Mouse (Mus musculus): ENCODE measurements around the gene Npepps. TPM values are rescaled to one million over a fixed set of nuclear protein-coding genes. Genes with fewer than 3 reads are reported as not detected.

The Npepps gene
- total and polyA plus RNA-seq, 2 experiments from 2014 or later = 52.5 to 109 TPM

DNA sequence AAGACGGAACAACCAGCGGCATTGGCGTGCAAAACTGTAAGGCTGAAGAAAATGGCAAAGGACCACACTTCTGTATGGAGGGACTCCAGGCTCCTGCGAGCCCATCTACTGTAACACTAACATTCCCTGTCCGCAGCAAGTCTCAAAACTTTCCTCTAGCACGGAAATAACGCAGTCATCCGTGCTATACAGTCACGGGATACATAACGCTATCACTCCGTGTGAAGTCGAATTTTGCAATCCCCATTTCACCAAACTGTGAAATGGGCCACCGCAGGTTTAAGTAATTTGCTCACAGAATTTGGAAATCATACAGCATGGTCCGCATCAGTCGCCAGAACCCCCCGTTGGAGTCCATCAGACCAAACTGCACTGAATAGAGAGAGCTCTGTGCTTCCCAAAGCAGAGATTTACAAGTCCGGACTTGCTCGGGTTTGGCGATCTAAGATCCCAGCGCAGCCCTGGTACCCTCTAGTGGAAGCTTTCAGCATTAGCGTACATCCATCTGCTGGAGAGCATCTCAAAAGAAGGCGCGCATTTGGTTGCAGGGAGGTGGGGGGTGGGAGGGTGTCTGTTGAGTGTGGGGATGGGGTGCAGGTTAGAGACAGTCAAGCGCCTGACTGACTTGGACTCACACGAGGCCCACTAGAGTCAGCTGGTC lies 29.6 kb upstream of the Npepps start:
- H3K9ac ChIP-seq (replicated peaks; ENCODE audit: low read length, poor library complexity, severe bottlenecking) = peak overlapping the region; percentile 5; the same call in 1 of the 2 replicates
- H3K36me3 ChIP-seq (ENCODE audit: insufficient read depth, low read length) = no peaks in the 10 kb centered on the region
- H3K27ac ChIP-seq (ENCODE audit: low read depth, low read length) = no peak overlapping the region
- DNase-seq (ENCODE audit: low spot score) (peak; percentile 90), ATAC-seq (ENCODE audit: low FRiP score) (peak; percentile 62; the same call in 1 of the 2 replicates)
- H3K4me1 ChIP-seq (ENCODE audit: insufficient read depth, low read length) = peaks cover 12% of the 10 kb centered on the region
- no peaks in the 10 kb centered on the region for H3K27me3 ChIP-seq (ENCODE audit: insufficient read depth, low read length)
- under 1% methylated on average over 25 of the region's 25 CpGs for WGBS
- H3K4me2 ChIP-seq (ENCODE audit: low read depth, low read length, poor library complexity, severe bottlenecking) = peak overlapping the region; percentile 56
- H3K9me3 ChIP-seq (ENCODE audit: low read length) = no peaks in the 10 kb centered on the region
- peak overlapping the region; percentile 33 for H3K4me3 ChIP-seq (ENCODE audit: low read depth, low read length)
- peak; percentile 84 for TF ChIP-seq CTCF (IDR thresholded peaks at IDR 0.05)

GRCm38 (mm10) chr11:97309451-97309836 lies 29.0 kb upstream of the Npepps start:
- WGBS = 4% methylated on average over 9 of the region's 9 CpGs

DNA sequence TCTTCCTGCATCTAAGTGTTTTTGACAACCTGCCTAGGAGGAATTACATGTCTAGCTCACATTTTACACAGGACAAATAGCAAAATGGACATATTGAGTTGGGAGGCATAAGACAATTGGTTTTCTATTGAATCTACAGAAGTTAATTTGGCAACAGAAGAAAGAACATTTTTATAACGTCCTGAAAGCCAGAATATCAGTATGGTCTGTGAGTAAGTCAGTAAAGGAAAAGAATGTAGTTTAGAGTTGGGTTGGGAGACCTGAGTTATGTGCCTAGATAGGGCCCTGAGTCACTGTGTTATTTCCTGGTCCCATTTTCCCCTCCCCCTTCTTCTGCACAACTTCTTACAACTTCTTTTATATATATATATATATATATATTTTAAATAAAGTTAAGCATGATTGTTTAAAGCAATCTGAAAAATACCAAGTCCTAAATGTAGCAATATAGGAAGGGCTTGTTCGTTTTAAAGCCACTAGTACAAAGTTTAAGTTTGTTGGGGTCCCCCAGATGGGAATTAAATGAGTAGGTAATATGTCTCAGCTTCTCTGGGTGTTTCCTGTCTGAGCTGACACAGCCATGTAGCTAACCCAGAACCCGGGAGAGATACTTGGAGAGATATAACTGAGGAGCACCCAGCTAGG lies 28.5 kb upstream of the Npepps start:
- H3K9me3 ChIP-seq (ENCODE audit: low read length) = no peaks in the 10 kb centered on the region
- ATAC-seq (ENCODE audit: low FRiP score) (no peak), DNase-seq (ENCODE audit: low spot score) (no peak)
- no peak overlapping the region for H3K4me3 ChIP-seq (ENCODE audit: low read depth, low read length)
- 51% methylated on average over 3 of the region's 3 CpGs for WGBS
- peak overlapping the region; percentile 56 for H3K4me2 ChIP-seq (ENCODE audit: low read depth, low read length, poor library complexity, severe bottlenecking)
- H3K4me1 ChIP-seq (ENCODE audit: insufficient read depth, low read length) = peaks cover 12% of the 10 kb centered on the region
- H3K36me3 ChIP-seq (ENCODE audit: insufficient read depth, low read length) = no peaks in the 10 kb centered on the region
- no peak overlapping the region for H3K9ac ChIP-seq (replicated peaks; ENCODE audit: low read length, poor library complexity, severe bottlenecking)
- no peak for TF ChIP-seq CTCF (IDR thresholded peaks at IDR 0.05)
- H3K27ac ChIP-seq (ENCODE audit: low read depth, low read length) = no peak overlapping the region
- H3K27me3 ChIP-seq (ENCODE audit: insufficient read depth, low read length) = no peaks in the 10 kb centered on the region

More at GRCm38 (mm10) chr11:97309451-97309836, 29.0 kb upstream of the Npepps start:
- Histone ChIP-seq H3K4me1 (ENCODE audit: insufficient read depth, low read length) (peaks cover 12% of the 10 kb centered on the region), H3K9me3 (ENCODE audit: low read length) (no peaks in the 10 kb centered on the region), H3K27me3 (ENCODE audit: insufficient read depth, low read length) (no peaks in the 10 kb centered on the region), H3K9ac (replicated peaks; ENCODE audit: low read length, poor library complexity, severe bottlenecking) (peak overlapping the region; percentile 5; the same call in 1 of the 2 replicates), H3K4me2 (ENCODE audit: low read depth, low read length, poor library complexity, severe bottlenecking) (peak overlapping the region; percentile 56), H3K36me3 (ENCODE audit: insufficient read depth, low read length) (no peaks in the 10 kb centered on the region), H3K27ac (ENCODE audit: low read depth, low read length) (no peak overlapping the region), H3K4me3 (ENCODE audit: low read depth, low read length) (peak overlapping the region; percentile 33)
- no peak for TF ChIP-seq CTCF (IDR thresholded peaks at IDR 0.05)
- DNase-seq (ENCODE audit: low spot score) = peak; percentile 33
- no peak for ATAC-seq (ENCODE audit: low FRiP score)

DNA sequence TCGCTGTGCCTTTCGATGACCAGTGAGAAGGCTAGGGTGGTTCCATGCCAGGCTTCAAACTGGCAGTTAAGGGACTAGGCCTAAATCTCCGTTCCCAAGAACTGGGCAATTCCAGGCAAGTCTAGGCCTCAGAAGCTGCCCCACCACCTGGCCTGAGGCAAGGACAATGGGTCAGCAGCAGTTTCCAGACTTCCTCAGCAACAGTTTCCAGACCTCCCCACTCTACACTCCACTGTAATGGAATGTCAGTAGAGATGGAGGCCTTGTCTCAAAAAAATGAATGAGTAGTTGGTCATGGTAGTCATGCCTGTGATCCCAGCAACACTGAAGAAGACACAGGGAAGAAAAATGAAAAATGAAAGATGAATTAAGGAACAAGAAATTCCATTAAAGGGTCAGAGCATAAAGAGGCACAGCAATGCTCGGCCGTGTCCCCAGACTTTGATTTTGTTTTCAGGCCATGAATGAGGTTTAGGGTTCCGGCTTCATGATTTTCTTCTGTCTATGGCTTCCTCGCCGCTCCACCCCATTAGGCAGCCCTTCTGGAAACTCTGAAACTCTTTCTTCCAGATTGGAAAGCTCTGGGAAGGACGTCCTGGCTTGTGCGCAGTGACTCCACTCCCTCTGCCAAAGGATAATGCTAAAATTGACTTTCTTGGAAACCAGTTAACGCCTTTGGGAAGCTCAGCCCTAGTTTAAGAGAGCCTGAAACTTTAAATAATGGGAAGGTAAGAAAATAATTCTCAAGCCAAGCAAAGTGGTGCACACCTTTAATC lies 27.0 kb upstream of the Npepps start:
- no peaks in the 10 kb centered on the region for H3K36me3 ChIP-seq (ENCODE audit: insufficient read depth, low read length)
- DNase-seq (ENCODE audit: low spot score) (no peak), ATAC-seq (ENCODE audit: low FRiP score) (no peak)
- H3K4me1 ChIP-seq (ENCODE audit: insufficient read depth, low read length) = peaks cover 12% of the 10 kb centered on the region
- H3K9me3 ChIP-seq (ENCODE audit: low read length) = no peaks in the 10 kb centered on the region
- no peak for TF ChIP-seq CTCF (IDR thresholded peaks at IDR 0.05)
- WGBS = 94% methylated on average over 11 of the region's 11 CpGs
- H3K9ac ChIP-seq (replicated peaks; ENCODE audit: low read length, poor library complexity, severe bottlenecking) = no peak overlapping the region
- no peak overlapping the region for H3K4me3 ChIP-seq (ENCODE audit: low read depth, low read length)
- H3K4me2 ChIP-seq (ENCODE audit: low read depth, low read length, poor library complexity, severe bottlenecking) = no peak overlapping the region
- H3K27me3 ChIP-seq (ENCODE audit: insufficient read depth, low read length) = no peaks in the 10 kb centered on the region
- no peak overlapping the region for H3K27ac ChIP-seq (ENCODE audit: low read depth, low read length)

DNA sequence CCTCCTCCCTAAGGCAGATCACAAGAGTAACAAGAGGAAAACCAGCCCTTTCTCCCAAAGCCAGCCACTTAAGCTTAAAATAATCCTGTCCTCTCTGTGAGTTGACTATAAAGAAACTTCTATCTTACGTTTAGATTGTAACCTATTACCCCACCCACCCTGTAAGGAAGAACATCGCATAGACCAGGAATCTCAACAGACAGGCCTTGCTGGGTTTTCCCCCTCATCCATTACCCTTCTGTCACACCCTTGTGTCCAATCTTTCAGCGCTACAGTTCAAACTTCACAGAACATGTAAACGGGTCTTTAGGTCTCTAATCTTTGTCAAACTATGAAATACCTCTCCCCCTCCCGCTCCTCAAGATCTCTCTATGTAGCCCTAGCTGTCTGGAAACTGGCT lies 24.2 kb upstream of the Npepps start:
- DNase-seq (ENCODE audit: low spot score) (no peak), ATAC-seq (ENCODE audit: low FRiP score) (no peak)
- Histone ChIP-seq H3K4me3 (ENCODE audit: low read depth, low read length) (no peak overlapping the region), H3K9ac (replicated peaks; ENCODE audit: low read length, poor library complexity, severe bottlenecking) (no peak overlapping the region), H3K4me2 (ENCODE audit: low read depth, low read length, poor library complexity, severe bottlenecking) (no peak overlapping the region), H3K27me3 (ENCODE audit: insufficient read depth, low read length) (no peaks in the 10 kb centered on the region), H3K27ac (ENCODE audit: low read depth, low read length) (no peak overlapping the region), H3K4me1 (ENCODE audit: insufficient read depth, low read length) (peaks cover 2% of the 10 kb centered on the region; the same call in 1 of the 2 replicates), H3K36me3 (ENCODE audit: insufficient read depth, low read length) (no peaks in the 10 kb centered on the region), H3K9me3 (ENCODE audit: low read length) (no peaks in the 10 kb centered on the region)
- no peak for TF ChIP-seq CTCF (IDR thresholded peaks at IDR 0.05)
- 88% methylated on average over 5 of the region's 5 CpGs for WGBS

All from midbrain, postnatal 0 days (tissue).